Mouse (Mus musculus): ENCODE measurements around the gene Top1. TPM values are rescaled to one million over a fixed set of nuclear protein-coding genes. Genes with fewer than 3 reads are reported as not detected.

Top1 gene
- polyA plus RNA-seq, 1 experiment from 2014 or later, result 72.5 TPM

Small RNAs within 50 kb of the gene (microRNA-seq; reads per million reads assigned to microRNA genes)
- gene Gm23968, result not detected

Other genes starting within 250 kb of the Top1 start
- 46.0 and 49.6 TPM in 2 replicates for gene Plcg1, start 85.4 kb downstream of the Top1 start, polyA plus RNA-seq (2015; fragmentation: Nextera tagmentation; extraction: Ambion mirVana)
- 11.4 and 12.3 TPM in 2 replicates for gene Zhx3, start 227.1 kb downstream of the Top1 start, polyA plus RNA-seq (2015; fragmentation: Nextera tagmentation; extraction: Ambion mirVana)
- gene Lpin3, start 234.8 kb downstream of the Top1 start, polyA plus RNA-seq (2015; fragmentation: Nextera tagmentation; extraction: Ambion mirVana), result 3.6 and 3.9 TPM in 2 replicates